Comparison of ENCODE assay signal across 14 mouse cellular contexts in genomic region chr7:45337469-45337868, GRCm38 (mm10). TPM values are rescaled to one million over a fixed set of nuclear protein-coding genes. Genes with fewer than 3 reads are reported as not detected.
DNase-seq lines count a peak whose midpoint lies in the region; ATAC-seq and TF ChIP-seq lines count a peak whose summit lies in the region.
"Had no signal": no experiment of that assay in that cellular context is flagged by ENCODE, and none has a peak within 500 bp of the region (broad histone marks: within the 10 kb centered on the region; RNA-seq: fewer than 3 reads in every experiment).

No protein-coding gene starts in this region.

- H3K79me2 ChIP-seq in heart, adult 2 months (replicated peaks; ENCODE audit: control insufficient read depth, insufficient read depth, low read length): no peaks in the 10 kb centered on the region

- TF ChIP-seq EP300 in heart, adult 2 months (IDR thresholded peaks at IDR 0.05; ENCODE audit: insufficient read depth, low read depth, low read length): no peak

- 11% methylated on average over 4 of the region's 4 CpGs for WGBS in heart, adult 2 months
- 16% methylated on average over 4 of the region's 4 CpGs for WGBS in lung, embryonic 16.5 days
- 39% methylated on average over 4 of the region's 4 CpGs for WGBS in intestine, postnatal 0 days
- WGBS in hindbrain, embryonic 13.5 days: 17% methylated on average over 4 of the region's 4 CpGs

- H3K27ac ChIP-seq in heart, adult 2 months: peak overlapping the region; percentile 38; the same call in 1 of the 2 replicates
- 0 out of 2 replicates have a peak overlapping the region, but pooled peaks have one; percentile 6 for H3K27ac ChIP-seq in lung, embryonic 16.5 days (ENCODE audit: low read length)
- H3K27ac ChIP-seq in intestine, postnatal 0 days (ENCODE audit: low read depth, low read length): no peak overlapping the region
- no peak overlapping the region for H3K27ac ChIP-seq in hindbrain, embryonic 13.5 days

- ATAC-seq in lung, embryonic 16.5 days (ENCODE audit: low read depth): no peak
- no peak for ATAC-seq in intestine, postnatal 0 days
- ATAC-seq in hindbrain, embryonic 13.5 days (ENCODE audit: low FRiP score): no peak
- ATAC-seq: inflammation-experienced regulatory T-cells, adult 6 months had no signal

- no peak for TF ChIP-seq POLR2A in heart, adult 2 months (IDR thresholded peaks at IDR 0.05; ENCODE audit: insufficient read depth, low read depth, low read length)

- no peaks in the 10 kb centered on the region for H3K36me3 ChIP-seq in heart, adult 2 months (ENCODE audit: control insufficient read depth, insufficient read depth, low read length)
- no peaks in the 10 kb centered on the region for H3K36me3 ChIP-seq in lung, embryonic 16.5 days (ENCODE audit: control insufficient read depth, insufficient read depth, low read length)
- H3K36me3 ChIP-seq in intestine, postnatal 0 days (ENCODE audit: control insufficient read depth, insufficient read depth): no peaks in the 10 kb centered on the region
- H3K36me3 ChIP-seq in hindbrain, embryonic 13.5 days: peaks cover 4% of the 10 kb centered on the region; the same call in 1 of the 2 replicates

- no peak for DNase-seq in heart, adult 2 months
- no peak for DNase-seq in heart, postnatal 10 days
- DNase-seq in lung, postnatal 25 days (ENCODE audit: low spot score): no peak
- DNase-seq in left cerebral cortex, postnatal 25 days (ENCODE audit: low spot score in 2 of 2): no peak
- DNase-seq in frontal cortex, postnatal 10 days (ENCODE audit: low spot score in 2 of 2): no peak
- DNase-seq: cerebellum, adult 11-12 months; spleen, adult 18-20 months had no signal

- intact Hi-C loops in heart, adult 2 months (cut with DNase I): no loop called here
- intact Hi-C loops in heart, postnatal 10 days (cut with DNase I): no loop called here
- intact Hi-C loops in left cerebral cortex, postnatal 25 days (cut with DNase I): no loop called here

- H3K4me2 ChIP-seq in lung, embryonic 16.5 days (ENCODE audit: low read depth, low read length): peak overlapping the region; percentile 95; the same call in 1 of the 2 replicates
- peak overlapping the region; percentile 91 for H3K4me2 ChIP-seq in intestine, postnatal 0 days (replicated peaks; ENCODE audit: low read depth)
- H3K4me2 ChIP-seq in hindbrain, embryonic 13.5 days: no peak overlapping the region

- TF ChIP-seq CTCF in heart, adult 2 months (IDR thresholded peaks at IDR 0.05): no peak
- TF ChIP-seq CTCF in intestine, postnatal 0 days (IDR thresholded peaks at IDR 0.05; ENCODE audit: low read depth): no peak

- peak overlapping the region; percentile 45 for H3K4me3 ChIP-seq in heart, adult 2 months
- no peak overlapping the region for H3K4me3 ChIP-seq in lung, embryonic 16.5 days (ENCODE audit: low read length)
- H3K4me3 ChIP-seq in intestine, postnatal 0 days (ENCODE audit: low read depth, low read length): no peak overlapping the region
- H3K4me3 ChIP-seq in hindbrain, embryonic 13.5 days: no peak overlapping the region

- H3K9ac ChIP-seq in heart, adult 2 months (ENCODE audit: low read depth, low read length): peak overlapping the region; percentile 61
- no peak overlapping the region for H3K9ac ChIP-seq in lung, embryonic 16.5 days (ENCODE audit: low read length)
- H3K9ac ChIP-seq in intestine, postnatal 0 days (ENCODE audit: low read depth, low read length): no peak overlapping the region
- no peak overlapping the region for H3K9ac ChIP-seq in hindbrain, embryonic 13.5 days

- H3K27me3 ChIP-seq in heart, adult 2 months (ENCODE audit: control insufficient read depth, insufficient read depth, low read length): no peaks in the 10 kb centered on the region
- peaks cover 2% of the 10 kb centered on the region; the same call in 1 of the 2 replicates for H3K27me3 ChIP-seq in lung, embryonic 16.5 days (ENCODE audit: control insufficient read depth, insufficient read depth, low read depth, low read length)
- no peaks in the 10 kb centered on the region for H3K27me3 ChIP-seq in intestine, postnatal 0 days (replicated peaks; ENCODE audit: control insufficient read depth, insufficient read depth, low read length)
- peaks cover 49% of the 10 kb centered on the region for H3K27me3 ChIP-seq in hindbrain, embryonic 13.5 days

- H3K4me1 ChIP-seq in heart, adult 2 months (ENCODE audit: control insufficient read depth, insufficient read depth, low read length): peaks cover 13% of the 10 kb centered on the region
- H3K4me1 ChIP-seq in lung, embryonic 16.5 days (replicated peaks; ENCODE audit: control insufficient read depth, insufficient read depth, low read length): peaks cover 51% of the 10 kb centered on the region
- H3K4me1 ChIP-seq in intestine, postnatal 0 days (replicated peaks; ENCODE audit: control insufficient read depth, insufficient read depth, low read length): peaks cover 20% of the 10 kb centered on the region
- H3K4me1 ChIP-seq in hindbrain, embryonic 13.5 days (replicated peaks): peaks cover 53% of the 10 kb centered on the region

- no peaks in the 10 kb centered on the region for H3K9me3 ChIP-seq in lung, embryonic 16.5 days (ENCODE audit: control insufficient read depth, low read length)
- H3K9me3 ChIP-seq in intestine, postnatal 0 days (ENCODE audit: control insufficient read depth): no peaks in the 10 kb centered on the region
- no peaks in the 10 kb centered on the region for H3K9me3 ChIP-seq in hindbrain, embryonic 13.5 days

RNA-seq across cellular contexts. Expression of gene Hrc, which starts 2.4 kb away (rescaled TPM):
- 1,000 to 10,000 TPM in 1 of 2 experiments, 100 to 1,000 TPM in 1; 863 to 1,007 TPM for total RNA-seq in heart, adult 2 months (2021)
- 383 and 578 TPM in 2 replicates for polyA plus RNA-seq in heart, adult 2 months (2012; rRNA removed)
- total RNA-seq in heart, postnatal 10 days (2021): 100 to 1,000 TPM; 320 to 351 TPM
- 1.8 and 2.0 TPM in 2 replicates for polyA plus RNA-seq in lung, embryonic 16.5 days (2015; fragmentation: Nextera tagmentation; extraction: Ambion mirVana)
- polyA plus RNA-seq in intestine, postnatal 0 days (2015; fragmentation: Nextera tagmentation; extraction: Ambion mirVana): 0.76 and 0.88 TPM in 2 replicates
- total RNA-seq in left cerebral cortex, postnatal 25 days (2021): under 1 TPM; 0.23 to 0.94 TPM
- 0.31 TPM in 2 replicates for polyA plus RNA-seq in hindbrain, embryonic 13.5 days (2015; fragmentation: Nextera tagmentation; extraction: Ambion mirVana)
- total RNA-seq: hematopoietic stem cell, adult 5-6 weeks had no signal
- polyA plus RNA-seq: forebrain, embryonic 11.5 days; inflammation-experienced regulatory T-cells, adult 6 months had no signal

RNA-seq across cellular contexts. Expression of gene Trpm4, which starts 3.9 kb away (rescaled TPM):
- total RNA-seq in heart, adult 2 months (2021): 10 to 100 TPM; 21.0 to 21.4 TPM
- 38.7 and 40.9 TPM in 2 replicates for polyA plus RNA-seq in heart, adult 2 months (2012; rRNA removed)
- 10 to 100 TPM; 21.0 to 26.1 TPM for total RNA-seq in heart, postnatal 10 days (2021)
- 19.6 and 25.0 TPM in 2 replicates for polyA plus RNA-seq in lung, embryonic 16.5 days (2015; fragmentation: Nextera tagmentation; extraction: Ambion mirVana)
- polyA plus RNA-seq in intestine, postnatal 0 days (2015; fragmentation: Nextera tagmentation; extraction: Ambion mirVana): 49.4 and 55.1 TPM in 2 replicates
- 10 to 100 TPM; 13.2 to 24.9 TPM for total RNA-seq in left cerebral cortex, postnatal 25 days (2021)
- polyA plus RNA-seq in hindbrain, embryonic 13.5 days (2015; fragmentation: Nextera tagmentation; extraction: Ambion mirVana): 7.3 and 8.9 TPM in 2 replicates

RNA-seq across cellular contexts. Expression of gene Ppfia3, which starts 29.4 kb away (rescaled TPM):
- under 1 TPM; 0.11 to 0.26 TPM for total RNA-seq in heart, adult 2 months (2021)
- 0.09 and 0.14 TPM in 2 replicates for polyA plus RNA-seq in heart, adult 2 months (2012; rRNA removed)
- total RNA-seq in heart, postnatal 10 days (2021): under 1 TPM; 0.22 to 0.31 TPM
- polyA plus RNA-seq in lung, embryonic 16.5 days (2015; fragmentation: Nextera tagmentation; extraction: Ambion mirVana): 2.2 and 2.5 TPM in 2 replicates
- polyA plus RNA-seq in intestine, postnatal 0 days (2015; fragmentation: Nextera tagmentation; extraction: Ambion mirVana): 24.5 and 24.8 TPM in 2 replicates
- 100 to 1,000 TPM; 151 to 152 TPM for total RNA-seq in left cerebral cortex, postnatal 25 days (2021)
- 19.9 and 20.7 TPM in 2 replicates for polyA plus RNA-seq in hindbrain, embryonic 13.5 days (2015; fragmentation: Nextera tagmentation; extraction: Ambion mirVana)
- total RNA-seq: hematopoietic stem cell, adult 5-6 weeks; megakaryocyte, adult 5-6 weeks had no signal

RNA-seq across cellular contexts. Expression of gene Lin7b, which starts 32.9 kb away (rescaled TPM):
- total RNA-seq in heart, adult 2 months (2021): 1 to 10 TPM; 1.0 to 1.6 TPM
- polyA plus RNA-seq in heart, adult 2 months (2012; rRNA removed): 2.3 and 3.4 TPM in 2 replicates
- total RNA-seq in heart, postnatal 10 days (2021): 1 to 10 TPM in 1 of 2 experiments, under 1 TPM in 1; 0.97 to 1.1 TPM
- 0.53 TPM in 2 replicates for polyA plus RNA-seq in lung, embryonic 16.5 days (2015; fragmentation: Nextera tagmentation; extraction: Ambion mirVana)
- 3.4 TPM in 2 replicates for polyA plus RNA-seq in intestine, postnatal 0 days (2015; fragmentation: Nextera tagmentation; extraction: Ambion mirVana)
- total RNA-seq in left cerebral cortex, postnatal 25 days (2021): 100 to 1,000 TPM; 170 to 176 TPM
- 12.5 and 13.4 TPM in 2 replicates for polyA plus RNA-seq in hindbrain, embryonic 13.5 days (2015; fragmentation: Nextera tagmentation; extraction: Ambion mirVana)
- total RNA-seq: megakaryocyte, adult 5-6 weeks had no signal
- polyA plus RNA-seq: inflammation-experienced regulatory T-cells, adult 6 months had no signal

RNA-seq across cellular contexts. Expression of gene Snrnp70, which starts 58.1 kb away (rescaled TPM):
- total RNA-seq in heart, adult 2 months (2021): 10 to 100 TPM; 85.0 to 99.5 TPM
- 117 and 151 TPM in 2 replicates for polyA plus RNA-seq in heart, adult 2 months (2012; rRNA removed)
- total RNA-seq in heart, postnatal 10 days (2021): 100 to 1,000 TPM; 146 to 161 TPM
- 181 and 191 TPM in 2 replicates for polyA plus RNA-seq in lung, embryonic 16.5 days (2015; fragmentation: Nextera tagmentation; extraction: Ambion mirVana)
- polyA plus RNA-seq in intestine, postnatal 0 days (2015; fragmentation: Nextera tagmentation; extraction: Ambion mirVana): 81.3 and 85.5 TPM in 2 replicates
- total RNA-seq in left cerebral cortex, postnatal 25 days (2021): 100 to 1,000 TPM; 341 to 386 TPM
- 205 and 215 TPM in 2 replicates for polyA plus RNA-seq in hindbrain, embryonic 13.5 days (2015; fragmentation: Nextera tagmentation; extraction: Ambion mirVana)

Comparison
In these comparisons a context has a peak if more than half of its experiments do, and no peak if none do; other contexts are left out.
1. H3K27ac ChIP-seq: peak in heart, adult 2 months (single experiment) and lung, embryonic 16.5 days (single experiment); none in intestine, postnatal 0 days (single experiment) and hindbrain, embryonic 13.5 days (single experiment).
2. RNA of gene Hrc, which starts 2.4 kb away (polyA plus RNA-seq): 383 to 578 TPM in heart, adult 2 months; 1.8 to 2.0 TPM in lung, embryonic 16.5 days, 0.76 to 0.88 TPM in intestine, postnatal 0 days and 0.31 TPM in hindbrain, embryonic 13.5 days; every median in the first group is over 100 times any median in the second.